Mouse (Mus musculus) olfactory bulb, adult 2 months (tissue): Measurements from ENCODE around the gene Anxa9.

ENCODE experiments used
- CTCF ChIP-seq: fragments of 200-500 bp; IDR thresholded peaks from 2 replicates; pipeline ENCODE4 v1.5.1; 2012; ENCODE audit warnings: low read depth, mild to moderate bottlenecking, low read length, moderate library complexity; ENCODE audit not compliant: insufficient read depth
- POLR2A ChIP-seq: fragments of 200-500 bp; IDR thresholded peaks from 2 replicates; pipeline ENCODE4 v1.6.1; 2012; ENCODE audit warnings: mild to moderate bottlenecking, low read depth, low read length, moderate library complexity; ENCODE audit not compliant: insufficient read depth

DNA sequence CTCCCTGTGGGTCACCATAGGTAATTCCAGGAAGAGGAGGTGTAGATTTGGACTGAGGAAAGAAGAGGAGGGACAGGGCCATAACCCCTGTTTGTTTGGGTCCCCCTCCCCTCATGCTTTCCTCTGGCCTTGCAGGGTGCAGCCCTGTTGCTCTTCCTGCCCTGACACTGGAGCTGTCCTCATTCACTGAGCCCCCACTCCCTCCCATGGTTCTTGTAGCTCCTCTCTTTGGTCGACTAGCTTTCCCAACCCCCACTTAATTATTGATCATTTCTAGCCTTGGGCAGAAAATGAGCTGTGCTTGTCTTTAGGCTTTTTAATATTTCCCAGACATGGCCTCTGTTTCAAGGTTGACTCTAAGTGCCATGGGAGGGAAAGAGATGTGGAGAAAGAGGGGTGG is 22.9 kb downstream of the Anxa9 start:
- no peak for TF ChIP-seq CTCF
- TF ChIP-seq POLR2A, result no peak
